Mouse (Mus musculus): ENCODE results near the gene Sept5.

The Sept5 gene

GRCm38 (mm10) chr16:18633333-18633732, 3.6 kb upstream of the Sept5 start:
- in situ Hi-C loops (cut with MboI; ENCODE audit: low sequenced_read_pairs): no loop called here

- in situ Hi-C loops (cut with MboI; ENCODE audit: low sequenced_read_pairs): no loop called here
Observed at GRCm38 (mm10) chr16:18632816-18633215, 3.1 kb upstream of the Sept5 start.

GRCm38 (mm10) chr16:18632059-18632458, 2.3 kb upstream of the Sept5 start:
- in situ Hi-C loops (cut with MboI; ENCODE audit: low sequenced_read_pairs): no loop called here

GRCm38 (mm10) chr16:18631141-18631540, 1.4 kb upstream of the Sept5 start:
- in situ Hi-C loops (cut with MboI; ENCODE audit: low sequenced_read_pairs): no loop called here

GRCm38 (mm10) chr16:18630291-18630690, 537 bp upstream of the Sept5 start:
- in situ Hi-C loops (cut with MboI; ENCODE audit: low sequenced_read_pairs): no loop called here

GRCm38 (mm10) chr16:18628948-18629340, 810 bp downstream of the Sept5 start:
- in situ Hi-C loops (cut with MboI; ENCODE audit: low sequenced_read_pairs): no loop called here

- in situ Hi-C loops (cut with MboI; ENCODE audit: low sequenced_read_pairs): no loop called here
Observed at GRCm38 (mm10) chr16:18628206-18628947, 1.4 kb downstream of the Sept5 start.

- in situ Hi-C loops (cut with MboI; ENCODE audit: low sequenced_read_pairs): no loop called here
Observed at GRCm38 (mm10) chr16:18627163-18627562, 2.6 kb downstream of the Sept5 start.

- in situ Hi-C loops (cut with MboI; ENCODE audit: low sequenced_read_pairs): no loop called here
Observed at GRCm38 (mm10) chr16:18626376-18626878, 3.3 kb downstream of the Sept5 start, which contains the start of gene Gm49601. Gm49601 (minus strand) TSS chr16:18626427.

GRCm38 (mm10) chr16:18625791-18626311, 3.9 kb downstream of the Sept5 start:
- in situ Hi-C loops (cut with MboI; ENCODE audit: low sequenced_read_pairs): no loop called here

GRCm38 (mm10) chr16:18625097-18625496, 4.7 kb downstream of the Sept5 start:
- in situ Hi-C loops (cut with MboI; ENCODE audit: low sequenced_read_pairs): no loop called here

GRCm38 (mm10) chr16:18624641-18625040, 5.1 kb downstream of the Sept5 start:
- in situ Hi-C loops (cut with MboI; ENCODE audit: low sequenced_read_pairs): loop anchor here (5.0 kb wide), 1 partner anchor 182 kb away; no protein-coding TSS in a partner anchor

- in situ Hi-C loops (cut with MboI; ENCODE audit: low sequenced_read_pairs): loop anchor here (5.0 kb wide), 1 partner anchor 182 kb away; no protein-coding TSS in a partner anchor
Observed at GRCm38 (mm10) chr16:18623751-18624540, 5.8 kb downstream of the Sept5 start.

GRCm38 (mm10) chr16:18622916-18623750, 6.6 kb downstream of the Sept5 start:
- in situ Hi-C loops (cut with MboI; ENCODE audit: low sequenced_read_pairs): loop anchor here (5.0 kb wide), 1 partner anchor 181 kb away; no protein-coding TSS in a partner anchor

GRCm38 (mm10) chr16:18622019-18622418, 7.7 kb downstream of the Sept5 start, which contains the start of gene Gp1bb:
Gp1bb (minus strand) TSS chr16:18622403.
- in situ Hi-C loops (cut with MboI; ENCODE audit: low sequenced_read_pairs): loop anchor here (5.0 kb wide), 1 partner anchor 180 kb away; no protein-coding TSS in a partner anchor

- in situ Hi-C loops (cut with MboI; ENCODE audit: low sequenced_read_pairs): loop anchor here (5.0 kb wide), 1 partner anchor 179 kb away; no protein-coding TSS in a partner anchor
Observed at GRCm38 (mm10) chr16:18621362-18622001, 8.3 kb downstream of the Sept5 start.

GRCm38 (mm10) chr16:18620601-18621361, 9.0 kb downstream of the Sept5 start:
- in situ Hi-C loops (cut with MboI; ENCODE audit: low sequenced_read_pairs): loop anchor here (5.0 kb wide), 1 partner anchor 178 kb away; no protein-coding TSS in a partner anchor

GRCm38 (mm10) chr16:18620201-18620600, 9.6 kb downstream of the Sept5 start:
- in situ Hi-C loops (cut with MboI; ENCODE audit: low sequenced_read_pairs): loop anchor here (5.0 kb wide), 1 partner anchor 178 kb away; no protein-coding TSS in a partner anchor

- in situ Hi-C loops (cut with MboI; ENCODE audit: low sequenced_read_pairs): no loop called here
Observed at GRCm38 (mm10) chr16:18619110-18619509, 10.6 kb downstream of the Sept5 start.

Data from CH12F3 (cell line).